Mouse (Mus musculus): ENCODE results near the gene Dad1.

Gene Dad1

GRCm38 (mm10) chr14:54253741-54254291 is at the start of gene Dad1, which contains the start of gene Abhd4:
Gene Dad1 (minus strand): TSS chr14:54254104.
Gene Abhd4 (plus strand): TSS chr14:54254188.
- peak; percentile 99 for DNase-seq

GRCm38 (mm10) chr14:54300676-54301075 is 46.8 kb upstream of the Dad1 start:
- DNase-seq, result no peak

GRCm38 (mm10) chr14:54300136-54300535 is 46.2 kb upstream of the Dad1 start:
- no peak for DNase-seq

GRCm38 (mm10) chr14:54284839-54285238 is 30.9 kb upstream of the Dad1 start, which contains the start of gene Olfr49:
Gene Olfr49 (minus strand): TSS chr14:54284939.
- no peak for DNase-seq

GRCm38 (mm10) chr14:54276446-54276845 is 22.5 kb upstream of the Dad1 start:
- no peak for DNase-seq

GRCm38 (mm10) chr14:54272696-54273095 is 18.8 kb upstream of the Dad1 start:
- DNase-seq, result no peak

- no peak for DNase-seq
Measured at GRCm38 (mm10) chr14:54271976-54272606, 18.2 kb upstream of the Dad1 start.

GRCm38 (mm10) chr14:54270413-54270812 is 16.5 kb upstream of the Dad1 start:
- no peak for DNase-seq

- DNase-seq, result no peak
Measured at GRCm38 (mm10) chr14:54269566-54269965, 15.7 kb upstream of the Dad1 start.

GRCm38 (mm10) chr14:54267966-54268365 is 14.1 kb upstream of the Dad1 start:
- DNase-seq, result no peak

- DNase-seq, result no peak
Measured at GRCm38 (mm10) chr14:54265951-54266350, 12.0 kb upstream of the Dad1 start.

GRCm38 (mm10) chr14:54265093-54265492 is 11.2 kb upstream of the Dad1 start:
- no peak for DNase-seq

GRCm38 (mm10) chr14:54264231-54264630 is 10.3 kb upstream of the Dad1 start:
- no peak for DNase-seq

- DNase-seq, result no peak
Measured at GRCm38 (mm10) chr14:54263099-54263498, 9.2 kb upstream of the Dad1 start.

GRCm38 (mm10) chr14:54262622-54263021 is 8.7 kb upstream of the Dad1 start:
- no peak for DNase-seq

- DNase-seq, result no peak
Measured at GRCm38 (mm10) chr14:54261386-54261785, 7.5 kb upstream of the Dad1 start.

GRCm38 (mm10) chr14:54260196-54260595 is 6.3 kb upstream of the Dad1 start:
- DNase-seq, result no peak

- DNase-seq, result no peak
Measured at GRCm38 (mm10) chr14:54259722-54260085, 5.8 kb upstream of the Dad1 start.

- DNase-seq, result peak; percentile 98
Measured at GRCm38 (mm10) chr14:54259003-54259721, 5.3 kb upstream of the Dad1 start.

- DNase-seq, result no peak
Measured at GRCm38 (mm10) chr14:54258131-54258670, 4.3 kb upstream of the Dad1 start.

GRCm38 (mm10) chr14:54254670-54255202 is 832 bp upstream of the Dad1 start:
- no peak for DNase-seq

GRCm38 (mm10) chr14:54250122-54250521 is 3.8 kb downstream of the Dad1 start:
- no peak for DNase-seq

GRCm38 (mm10) chr14:54249326-54249725 is 4.6 kb downstream of the Dad1 start:
- DNase-seq, result peak; percentile 53

GRCm38 (mm10) chr14:54246232-54246631 is 7.7 kb downstream of the Dad1 start:
- no peak for DNase-seq
